Mouse (Mus musculus): ENCODE results near the gene Rnf123.

The Rnf123 gene

GRCm38 (mm10) chr9:108082988-108083431, at the start of gene Rnf123:
Gene Rnf123, minus strand, starts transcription at chr9:108083346.
- DNase-seq (ENCODE audit: extremely low spot score), result no peak

- no peak for DNase-seq (ENCODE audit: extremely low spot score)
These were observed 49.2 kb upstream of the Rnf123 start for GRCm38 (mm10) chr9:108132373-108132772.

GRCm38 (mm10) chr9:108131502-108131901, 48.4 kb upstream of the Rnf123 start:
- DNase-seq (ENCODE audit: extremely low spot score), result no peak

- DNase-seq (ENCODE audit: extremely low spot score), result no peak
These were observed 46.1 kb upstream of the Rnf123 start for GRCm38 (mm10) chr9:108129042-108129948.

GRCm38 (mm10) chr9:108128248-108128647, 45.1 kb upstream of the Rnf123 start:
- DNase-seq (ENCODE audit: extremely low spot score), result no peak

GRCm38 (mm10) chr9:108126436-108127180, 43.5 kb upstream of the Rnf123 start:
- no peak for DNase-seq (ENCODE audit: extremely low spot score)

GRCm38 (mm10) chr9:108125731-108126130, 42.6 kb upstream of the Rnf123 start:
- no peak for DNase-seq (ENCODE audit: extremely low spot score)

GRCm38 (mm10) chr9:108123916-108124315, 40.8 kb upstream of the Rnf123 start:
- no peak for DNase-seq (ENCODE audit: extremely low spot score)

GRCm38 (mm10) chr9:108121170-108121969, 38.2 kb upstream of the Rnf123 start:
- DNase-seq (ENCODE audit: extremely low spot score), result no peak

GRCm38 (mm10) chr9:108120671-108121070, 37.5 kb upstream of the Rnf123 start:
- no peak for DNase-seq (ENCODE audit: extremely low spot score)

- DNase-seq (ENCODE audit: extremely low spot score), result no peak
These were observed 36.8 kb upstream of the Rnf123 start for GRCm38 (mm10) chr9:108119891-108120411.

GRCm38 (mm10) chr9:108117143-108117542, 34.0 kb upstream of the Rnf123 start:
- DNase-seq (ENCODE audit: extremely low spot score), result no peak

GRCm38 (mm10) chr9:108115290-108116077, 32.3 kb upstream of the Rnf123 start:
- DNase-seq (ENCODE audit: extremely low spot score), result no peak

- no peak for DNase-seq (ENCODE audit: extremely low spot score)
These were observed 29.7 kb upstream of the Rnf123 start for GRCm38 (mm10) chr9:108112719-108113340.

GRCm38 (mm10) chr9:108111593-108112121, 28.5 kb upstream of the Rnf123 start:
- DNase-seq (ENCODE audit: extremely low spot score), result no peak

- DNase-seq (ENCODE audit: extremely low spot score), result peak; percentile 35
These were observed 28.0 kb upstream of the Rnf123 start for GRCm38 (mm10) chr9:108111101-108111592.

GRCm38 (mm10) chr9:108110160-108110559, 27.0 kb upstream of the Rnf123 start:
- no peak for DNase-seq (ENCODE audit: extremely low spot score)

GRCm38 (mm10) chr9:108107867-108108266, 24.7 kb upstream of the Rnf123 start:
- DNase-seq (ENCODE audit: extremely low spot score), result no peak

- no peak for DNase-seq (ENCODE audit: extremely low spot score)
These were observed 22.9 kb upstream of the Rnf123 start for GRCm38 (mm10) chr9:108106090-108106489.

GRCm38 (mm10) chr9:108105549-108105863, 22.4 kb upstream of the Rnf123 start:
- no peak for DNase-seq (ENCODE audit: extremely low spot score)
